Mouse (Mus musculus) gastrocnemius, postnatal 4 days (tissue): ENCODE data around the gene Chrna1. TPM values are rescaled to one million over a fixed set of nuclear protein-coding genes. Genes with fewer than 3 reads are reported as not detected.
"Not testable (repeated sequence)": the region's sequence is repeated elsewhere in the genome, so short reads cannot be mapped to it uniquely, and the experiment has no call there.

Experiments
- DNase-seq, 2 experiments: peaks; one replicate each; pipeline ENCODE4 v3.0.0; 2021 to 2022; ENCODE audit warnings: low spot score in 2 of 2, mixed read lengths in 2 of 2
- total RNA-seq, 2 experiments: library from RNA; stranded (reverse); gene quantifications; 2 replicates each; pipeline ENCODE4 v1.2.3; 2021

Gene Chrna1
- total RNA-seq, 2 experiments from 2014 or later, result 48.3 to 50.8 TPM

GRCm38 (mm10) chr2:73560899-73561664, 19.1 kb downstream of the Chrna1 start:
- DNase-seq, result no peak

DNA sequence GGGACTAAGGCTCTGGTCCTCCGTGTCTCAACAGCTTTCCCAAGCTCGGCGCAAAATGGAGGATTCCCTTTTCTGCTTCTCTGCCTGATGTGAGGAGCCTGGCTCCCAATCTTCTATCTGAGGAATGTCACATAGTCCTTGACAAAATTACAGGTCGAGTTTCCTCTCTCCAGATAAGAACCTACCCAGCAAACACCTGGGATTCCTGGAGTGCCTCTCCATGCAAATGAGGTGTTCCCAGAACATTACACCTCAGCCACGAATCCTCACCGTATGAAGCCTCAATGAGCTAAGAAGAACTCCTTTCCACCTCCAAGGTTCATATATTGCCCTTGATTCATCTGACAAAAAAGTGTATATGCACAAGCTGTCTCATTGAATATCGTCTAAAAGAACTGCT, 19.7 kb downstream of the Chrna1 start:
- DNase-seq, result no peak

DNA sequence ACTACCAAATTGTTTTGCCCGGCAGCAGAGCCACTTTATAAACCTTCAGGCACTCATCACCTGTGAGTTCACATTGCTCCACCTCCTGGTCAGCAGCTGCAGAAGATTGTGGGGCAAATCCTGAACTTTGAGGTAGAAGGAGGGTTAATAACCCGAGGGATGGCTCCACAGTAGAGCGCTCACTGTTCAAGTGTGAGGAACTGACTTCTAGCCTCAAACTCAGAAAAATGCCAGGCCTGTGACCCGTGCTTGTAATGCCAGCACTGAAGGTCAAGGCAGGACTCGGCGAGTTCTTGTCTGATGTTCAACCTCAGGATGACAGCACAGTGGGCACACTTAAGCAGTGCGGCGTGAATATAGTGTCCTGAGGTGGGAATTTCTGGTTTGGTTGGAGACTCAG, 22.2 kb downstream of the Chrna1 start:
- no peak for DNase-seq

DNA sequence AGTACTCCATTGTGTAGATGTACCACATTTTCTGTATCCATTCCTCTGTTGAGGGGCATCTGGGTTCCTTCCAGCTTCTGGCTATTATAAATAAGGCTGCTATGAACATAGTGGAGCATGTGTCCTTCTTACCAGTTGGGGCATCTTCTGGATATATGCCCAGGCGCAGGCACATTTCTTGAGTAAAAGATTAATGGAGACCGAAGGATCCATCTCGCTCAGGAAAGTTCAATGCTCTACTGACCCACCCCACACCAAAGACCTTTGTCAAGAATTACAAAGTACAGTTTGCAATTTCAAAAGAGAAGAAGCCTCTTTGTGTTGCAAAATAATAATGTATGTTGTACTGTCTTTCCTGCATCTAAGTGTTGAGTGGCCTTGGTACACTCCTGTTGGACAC, 23.1 kb downstream of the Chrna1 start:
- not testable (repeated sequence) for DNase-seq

- DNase-seq, result no peak
Observed at GRCm38 (mm10) chr2:73554389-73554788, 25.7 kb downstream of the Chrna1 start.

DNA sequence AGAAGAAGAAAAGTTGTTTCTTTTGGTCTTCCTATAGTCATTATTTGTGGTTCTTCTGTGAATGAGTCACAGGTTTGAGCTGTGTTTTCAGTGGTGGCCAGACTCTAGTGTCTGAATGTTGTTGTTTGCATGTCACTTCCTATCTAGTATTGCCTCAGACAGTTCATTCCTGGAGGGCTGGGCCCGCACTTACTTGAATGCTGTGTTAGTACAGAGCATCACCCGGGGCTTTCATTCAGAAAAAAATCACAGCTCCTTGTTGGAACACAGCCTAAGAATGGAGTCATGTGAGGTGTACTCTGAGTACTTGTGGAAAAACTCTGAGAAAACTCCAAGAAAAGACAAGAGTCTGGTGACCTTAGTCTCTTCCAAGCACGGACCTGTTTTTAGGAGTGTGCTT, 27.2 kb downstream of the Chrna1 start:
- no peak for DNase-seq

DNA sequence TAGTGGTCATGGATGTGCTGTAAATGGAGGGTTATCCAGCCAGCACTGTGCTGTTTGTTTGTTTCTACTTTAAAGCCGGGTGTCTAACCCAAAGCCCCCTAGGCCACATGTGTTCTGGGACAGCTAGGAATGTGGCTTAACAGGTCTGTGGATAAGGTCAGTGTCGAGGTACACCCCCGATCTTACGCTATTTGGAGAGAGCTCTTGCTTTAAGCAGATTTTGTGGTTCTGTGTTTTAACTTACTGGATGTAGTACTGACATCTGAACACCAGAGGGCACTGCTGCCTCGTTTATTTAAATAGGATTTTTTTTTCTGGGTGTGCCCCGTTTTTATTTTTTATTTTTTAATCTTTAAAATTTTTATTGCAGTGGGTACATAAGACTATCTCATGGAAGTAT, 29.4 kb downstream of the Chrna1 start:
- no peak for DNase-seq

- no peak for DNase-seq
Observed at GRCm38 (mm10) chr2:73548542-73548941, 31.6 kb downstream of the Chrna1 start.

DNA sequence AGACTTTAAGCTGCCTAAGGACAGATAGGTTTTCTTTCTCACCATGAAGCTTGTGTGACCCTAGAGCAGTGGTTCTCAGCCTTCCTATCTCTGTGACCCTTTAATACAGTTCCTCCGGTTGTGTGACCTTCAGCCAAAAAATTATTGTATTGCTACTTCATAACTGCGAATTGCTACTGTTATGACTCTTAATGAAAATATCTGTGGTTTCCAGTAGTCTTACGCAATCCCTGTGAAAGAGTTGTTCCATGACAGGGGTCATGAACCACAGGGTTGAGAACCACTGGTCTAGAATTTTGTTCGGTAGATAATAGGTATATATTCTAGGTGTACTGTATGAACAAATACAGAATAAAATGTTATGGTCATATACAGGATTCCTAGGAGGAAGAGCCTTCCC, 32.9 kb downstream of the Chrna1 start:
- no peak for DNase-seq

DNA sequence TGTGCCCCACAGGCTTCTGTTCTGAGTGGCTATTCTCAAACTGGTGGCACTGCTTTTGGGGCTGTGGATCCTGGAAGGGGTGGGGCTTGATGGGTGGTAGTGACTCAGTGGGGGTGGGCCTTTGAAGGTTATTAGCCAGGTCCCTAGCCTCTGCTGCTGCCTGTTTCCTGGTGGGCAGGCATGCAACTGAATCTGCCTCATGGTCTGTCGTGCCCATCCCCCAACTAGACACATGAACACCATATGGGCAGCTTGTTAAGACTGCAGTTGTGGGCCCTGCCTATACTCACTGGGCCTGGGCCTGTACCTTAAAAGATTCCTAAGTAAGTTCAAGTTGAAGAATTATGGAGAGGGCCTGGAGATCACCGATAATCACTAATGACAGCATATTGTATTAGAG, 34.6 kb downstream of the Chrna1 start:
- no peak for DNase-seq

DNA sequence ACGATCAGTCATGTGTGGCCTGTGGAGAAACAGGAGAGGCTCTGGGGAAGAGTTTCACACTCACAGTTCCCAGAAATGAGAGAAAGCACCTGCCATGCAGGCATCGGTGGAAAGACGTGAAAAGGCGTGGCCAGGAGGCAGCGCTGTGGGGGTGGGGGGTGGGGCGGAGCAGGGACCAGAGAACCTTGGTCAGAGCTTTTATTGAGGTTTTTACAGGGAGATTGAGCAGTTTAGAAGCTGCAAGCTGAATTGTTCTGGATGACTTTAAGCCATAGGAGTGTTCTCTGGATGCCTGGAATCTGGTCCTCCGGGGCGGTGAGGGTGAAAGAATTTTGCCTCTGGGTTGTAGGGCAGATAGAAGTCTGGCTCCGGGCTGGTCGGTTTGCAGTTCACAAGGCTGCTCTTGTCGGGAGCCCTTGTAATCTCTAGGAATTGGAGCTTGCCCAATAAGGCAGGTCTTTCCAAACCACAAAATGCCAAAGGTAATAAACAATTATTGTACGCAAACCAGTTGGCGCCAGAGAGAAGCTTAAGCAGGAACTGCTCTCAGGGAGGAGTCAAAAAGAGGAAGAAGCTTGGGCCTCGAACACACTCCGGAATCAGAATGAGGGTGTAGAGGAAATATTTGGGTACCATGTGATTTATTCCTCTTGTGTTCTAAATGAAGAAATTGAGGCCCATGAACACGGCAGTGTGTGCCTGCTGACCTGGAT, 39.5 kb downstream of the Chrna1 start:
- DNase-seq, result no peak

DNA sequence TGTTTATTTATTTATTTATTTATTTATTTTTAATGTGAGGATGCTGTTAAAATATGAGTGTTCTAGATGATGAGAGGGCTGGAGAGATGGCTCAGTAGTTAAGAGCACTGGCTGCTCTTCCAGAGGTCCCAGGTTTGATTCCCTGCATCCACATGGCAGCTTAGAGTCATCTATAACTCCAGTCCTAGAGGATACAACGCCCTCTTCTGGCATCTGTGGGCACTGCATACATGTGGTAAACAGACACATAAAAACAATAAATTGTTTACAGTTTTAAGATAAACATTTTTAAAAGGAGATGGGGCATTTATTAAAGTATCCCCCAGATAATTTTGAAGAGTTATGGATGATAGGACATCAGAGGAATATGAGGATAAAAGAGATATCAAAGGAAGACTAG, 40.4 kb downstream of the Chrna1 start:
- DNase-seq, result no peak

GRCm38 (mm10) chr2:73539141-73539540, 41.0 kb downstream of the Chrna1 start:
- no peak for DNase-seq

DNA sequence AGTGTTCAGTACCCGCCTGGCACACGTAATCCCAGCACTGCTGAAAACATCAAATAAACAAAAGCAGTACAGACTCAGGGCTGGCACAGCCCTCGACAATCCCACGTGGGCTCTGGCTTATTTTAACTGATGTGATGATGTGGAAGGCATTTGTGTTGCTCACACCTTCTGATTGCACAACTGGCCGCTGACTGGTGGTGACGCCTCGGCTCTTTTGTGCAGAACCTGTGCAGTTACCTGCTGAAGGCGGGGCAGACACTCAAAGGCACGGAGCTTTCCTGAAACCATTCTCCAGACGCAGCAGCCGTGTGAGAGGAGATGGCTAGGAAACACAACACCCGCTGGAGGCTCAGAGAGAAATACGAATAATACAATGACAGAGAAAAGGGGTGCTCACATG, 41.5 kb downstream of the Chrna1 start:
- no peak for DNase-seq

DNA sequence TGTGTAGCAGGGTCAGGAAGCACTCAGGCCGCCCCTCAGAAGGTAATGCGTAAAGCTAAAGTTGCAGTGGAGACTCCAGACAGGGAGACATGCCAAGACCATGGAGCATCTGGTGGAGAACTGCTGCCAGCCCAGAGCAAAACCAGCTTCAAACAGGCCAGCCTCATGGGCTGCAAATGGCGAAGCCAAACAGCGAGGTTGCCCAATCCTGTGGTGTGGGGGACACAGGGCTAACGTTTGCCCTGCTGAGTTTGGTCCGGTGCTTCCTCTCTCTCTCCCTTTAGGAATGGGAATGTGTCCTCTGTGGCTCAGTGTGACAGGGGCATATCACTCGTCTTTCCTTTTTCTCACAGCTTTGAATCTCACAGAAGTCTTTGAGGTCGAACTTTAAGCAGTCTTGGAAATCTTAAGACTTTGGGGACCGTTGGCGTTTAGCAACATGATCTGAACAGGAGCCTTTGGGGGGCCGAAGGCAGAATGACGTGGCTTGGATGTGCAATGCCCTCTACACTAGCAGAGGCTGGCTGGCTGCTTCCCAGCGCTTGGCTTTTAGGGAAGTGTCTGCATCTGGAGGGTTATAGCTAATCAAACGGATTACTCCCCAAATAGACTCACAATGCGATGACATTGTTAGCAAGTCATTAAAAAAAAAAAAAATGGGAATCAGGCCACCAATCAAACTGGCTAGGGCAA, 43.9 kb downstream of the Chrna1 start:
- DNase-seq, result no peak

DNA sequence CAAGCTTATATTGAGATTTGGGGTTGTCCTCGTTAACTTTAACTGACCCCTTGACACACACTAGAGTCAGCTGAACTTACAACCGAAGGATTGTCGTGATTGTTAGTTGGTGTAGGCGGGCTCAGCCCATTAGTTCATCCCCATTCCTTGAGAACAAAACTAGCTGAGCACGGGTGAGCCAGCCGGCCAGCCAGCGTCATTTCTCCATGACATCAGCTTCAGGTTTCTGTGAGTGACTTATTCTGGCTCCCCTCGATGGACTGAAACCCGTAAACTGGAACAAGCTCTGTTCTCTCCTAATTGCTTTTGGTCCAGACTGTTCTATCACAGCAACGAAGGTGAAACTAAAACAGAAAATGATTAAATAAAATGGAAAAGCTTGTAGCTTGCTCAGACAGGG, 45.4 kb downstream of the Chrna1 start:
- DNase-seq, result no peak

GRCm38 (mm10) chr2:73530487-73530886, 49.7 kb downstream of the Chrna1 start:
- DNase-seq, result no peak

DNA sequence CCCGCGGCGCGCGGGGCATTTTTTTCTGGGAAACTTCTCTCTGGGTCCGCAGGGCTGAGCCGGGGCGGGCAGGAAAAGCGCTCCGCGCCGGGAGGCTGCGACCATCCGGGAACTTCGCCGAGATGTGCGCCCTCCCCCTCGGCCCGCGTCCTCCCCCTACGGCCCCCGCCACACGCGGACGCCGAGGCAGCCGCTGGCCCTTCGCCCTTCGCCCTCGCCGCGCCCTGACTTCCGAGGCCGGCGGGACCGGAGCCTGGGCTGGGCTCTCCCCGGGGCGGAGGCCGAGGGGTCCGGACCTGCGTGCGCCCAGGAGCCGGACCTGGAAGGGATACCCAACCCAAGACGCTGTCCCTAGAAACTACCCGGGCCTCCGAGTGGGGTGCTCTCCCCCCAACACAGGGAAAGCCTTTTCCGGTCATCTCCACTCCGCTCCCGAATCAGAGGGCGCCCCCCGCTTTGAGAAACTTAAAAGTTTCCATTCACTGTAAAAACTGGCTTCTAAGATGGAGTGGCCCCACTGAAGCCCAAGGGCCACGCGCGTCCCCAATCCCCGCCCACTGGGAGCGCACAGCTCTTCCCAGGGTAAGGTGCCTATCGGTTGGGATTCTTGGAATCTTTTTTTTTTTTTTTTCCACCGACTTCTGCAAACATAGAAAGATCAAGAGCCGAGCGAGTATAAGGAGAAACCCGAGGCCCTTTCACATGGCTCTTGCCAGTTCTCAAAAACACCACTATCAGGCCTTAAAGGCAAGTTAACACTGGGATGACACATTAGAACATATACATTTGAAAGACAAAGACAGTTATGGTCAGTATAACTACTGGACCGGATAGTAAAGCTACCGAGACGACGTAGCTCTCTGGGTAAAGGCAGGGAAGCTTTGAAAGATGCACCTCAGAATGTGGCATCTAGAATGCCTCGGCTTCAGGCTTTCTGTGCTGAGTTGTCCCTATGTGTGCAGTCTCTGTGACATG, 50.5 kb downstream of the Chrna1 start, which contains the start of gene Wipf1:
Gene Wipf1, minus strand, starts transcription at position 379 of the 975 bp plus-strand sequence.
- DNase-seq, result peak; percentile 83 to 90

DNA sequence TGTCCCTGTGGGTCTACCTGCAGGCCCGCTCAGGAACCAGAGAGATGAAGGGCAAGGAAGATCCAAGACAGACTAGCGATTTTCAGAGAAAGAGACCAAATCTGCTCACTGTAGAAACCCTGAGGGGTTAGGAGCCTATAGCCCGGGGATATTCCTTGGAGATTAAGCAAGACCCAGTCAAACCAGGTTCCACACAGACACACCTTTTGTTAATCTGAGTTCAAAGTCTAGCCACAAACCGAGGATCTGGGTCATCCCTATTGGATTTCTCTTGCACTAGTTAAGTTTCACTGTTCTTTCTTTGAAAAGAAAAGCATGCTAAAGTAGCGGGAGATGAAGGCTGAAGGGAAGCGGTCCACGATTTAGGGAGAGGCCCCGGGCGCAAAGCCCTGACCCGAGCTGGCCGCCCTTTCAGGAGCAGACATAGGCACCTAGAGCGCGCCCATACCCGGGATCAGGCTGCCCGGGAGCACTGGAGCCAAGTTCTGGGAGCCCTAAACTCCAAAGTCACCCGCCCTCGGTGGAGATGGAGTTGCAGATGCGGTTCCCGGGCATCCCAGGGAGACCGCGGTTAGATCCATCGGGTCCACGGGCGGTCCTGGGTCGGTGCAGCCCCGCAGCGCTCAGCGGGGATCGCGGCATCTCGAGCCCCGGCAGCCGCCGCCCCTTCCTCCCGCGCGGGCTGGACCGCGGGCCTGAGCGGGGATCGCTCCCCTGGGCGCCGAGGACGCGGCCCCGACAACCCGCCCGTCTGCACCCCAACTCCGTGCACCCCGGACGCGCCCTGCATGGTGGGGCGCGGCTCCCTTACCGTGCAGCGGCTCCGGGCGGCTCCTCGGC, 51.4 kb downstream of the Chrna1 start:
- peak; percentile 34 to 53 for DNase-seq

DNA sequence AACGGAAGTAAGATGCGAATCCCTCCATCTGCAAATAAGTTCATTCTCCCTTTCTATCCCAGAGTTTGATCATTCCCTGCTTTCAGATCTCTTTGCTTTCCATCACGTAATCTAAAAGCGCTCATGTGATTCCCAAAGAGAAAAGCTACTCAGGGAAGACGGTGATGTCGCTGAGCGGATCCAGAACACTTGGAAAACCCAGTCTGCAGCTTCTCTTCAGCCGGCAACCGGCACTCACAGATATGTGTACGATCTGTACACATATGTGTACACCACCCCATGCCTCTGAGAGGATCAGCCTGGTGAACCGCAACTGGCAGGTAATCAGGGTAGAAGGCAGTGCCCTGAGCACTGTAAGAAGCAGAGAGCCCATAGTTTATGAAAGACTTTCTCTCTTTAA, 52.2 kb downstream of the Chrna1 start:
- DNase-seq, result no peak
